Mouse (Mus musculus) kidney, postnatal 36 days (tissue): Measurements from ENCODE around the gene D230025D16Rik.
"Not testable (repeated sequence)": the region's sequence is repeated elsewhere in the genome, so short reads cannot be mapped to it uniquely, and the experiment has no call there.

Experiments
- DNase-seq, 2 experiments: peaks; one replicate each; pipeline ENCODE4 v3.0.0; 2021 to 2022; ENCODE audit warnings: mixed read lengths in 2 of 2

D230025D16Rik gene

GRCm38 (mm10) chr8:105269075-105269458 is 44.1 kb downstream of the D230025D16Rik start:
- peak; percentile 38 to 56 for DNase-seq

- DNase-seq = peak; percentile 77 to 88
Observed at GRCm38 (mm10) chr8:105269461-105269947, 44.6 kb downstream of the D230025D16Rik start, which contains the start of gene Hsf4. Gene Hsf4 (plus strand): TSS chr8:105269801.

GRCm38 (mm10) chr8:105270101-105270915 is 45.4 kb downstream of the D230025D16Rik start:
- DNase-seq = no peak

- DNase-seq = no peak
Observed at GRCm38 (mm10) chr8:105270916-105271186, 45.9 kb downstream of the D230025D16Rik start.

GRCm38 (mm10) chr8:105275387-105275786 is 50.4 kb downstream of the D230025D16Rik start:
- no peak for DNase-seq

GRCm38 (mm10) chr8:105275840-105276239 is 50.9 kb downstream of the D230025D16Rik start, which contains the start of gene Nol3:
Gene Nol3 (plus strand): TSS chr8:105276140.
- DNase-seq = no peak

- peak; percentile 51 to 79 for DNase-seq
Observed at GRCm38 (mm10) chr8:105276292-105277120, 51.6 kb downstream of the D230025D16Rik start.

GRCm38 (mm10) chr8:105278911-105279334 is 54.0 kb downstream of the D230025D16Rik start:
- DNase-seq = peak; percentile 91 to 95

- no peak for DNase-seq
Observed at GRCm38 (mm10) chr8:105280567-105280966, 55.6 kb downstream of the D230025D16Rik start.

- no peak for DNase-seq
Observed at GRCm38 (mm10) chr8:105281821-105282220, 56.9 kb downstream of the D230025D16Rik start.

GRCm38 (mm10) chr8:105282239-105282638 is 57.3 kb downstream of the D230025D16Rik start:
- no peak for DNase-seq

- peak; percentile 32 to 79 for DNase-seq
Observed at GRCm38 (mm10) chr8:105283074-105283473, 58.1 kb downstream of the D230025D16Rik start.

- DNase-seq = no peak
Observed at GRCm38 (mm10) chr8:105285514-105285913, 60.6 kb downstream of the D230025D16Rik start.

GRCm38 (mm10) chr8:105286907-105287306 is 62.0 kb downstream of the D230025D16Rik start:
- DNase-seq = no peak

- no peak for DNase-seq
Observed at GRCm38 (mm10) chr8:105288231-105288630, 63.3 kb downstream of the D230025D16Rik start.

GRCm38 (mm10) chr8:105288958-105289732 is 64.2 kb downstream of the D230025D16Rik start:
- DNase-seq = peak; percentile 85 to 94

GRCm38 (mm10) chr8:105289805-105290460 is 65.0 kb downstream of the D230025D16Rik start, which contains the start of gene 4931428F04Rik:
Gene 4931428F04Rik (minus strand): TSS chr8:105289864.
- peak; percentile 32 to 50 for DNase-seq

GRCm38 (mm10) chr8:105290554-105291314 is 65.8 kb downstream of the D230025D16Rik start:
- peak; percentile 90 to 98 for DNase-seq

- DNase-seq = not testable (repeated sequence)
Observed at GRCm38 (mm10) chr8:105291364-105291763, 66.4 kb downstream of the D230025D16Rik start.

GRCm38 (mm10) chr8:105291802-105292201 is 66.9 kb downstream of the D230025D16Rik start:
- DNase-seq = peak in 1 of 2 experiments; percentile 37

- no peak for DNase-seq
Observed at GRCm38 (mm10) chr8:105292471-105292870, 67.5 kb downstream of the D230025D16Rik start.
